Mouse (Mus musculus): ENCODE measurements around the gene Duox2.
A peak's percentile ranks its signal among the peaks of the same experiment; 100 is the strongest.
"Not testable (repeated sequence)": the region's sequence is repeated elsewhere in the genome, so short reads cannot be mapped to it uniquely, and the experiment has no call there.

Duox2 gene

GRCm38 (mm10) chr2:122298096-122298499 lies at the start of gene Duox2:
Gene Duox2, minus strand, starts transcription at chr2:122298449.
- no peak for DNase-seq (ENCODE audit: low spot score)

- no peak for DNase-seq (ENCODE audit: low spot score)
Observed at GRCm38 (mm10) chr2:122347257-122347656, 49.0 kb upstream of the Duox2 start.

- not testable (repeated sequence) for DNase-seq (ENCODE audit: low spot score)
Observed at GRCm38 (mm10) chr2:122346164-122346563, 47.9 kb upstream of the Duox2 start.

- no peak for DNase-seq (ENCODE audit: low spot score)
Observed at GRCm38 (mm10) chr2:122345106-122345893, 47.1 kb upstream of the Duox2 start.

GRCm38 (mm10) chr2:122337291-122337690 lies 39.0 kb upstream of the Duox2 start:
- no peak for DNase-seq (ENCODE audit: low spot score)

- no peak for DNase-seq (ENCODE audit: low spot score)
Observed at GRCm38 (mm10) chr2:122334170-122334569, 35.9 kb upstream of the Duox2 start.

- DNase-seq (ENCODE audit: low spot score) = no peak
Observed at GRCm38 (mm10) chr2:122332222-122332621, 34.0 kb upstream of the Duox2 start.

GRCm38 (mm10) chr2:122330317-122330716 lies 32.1 kb upstream of the Duox2 start:
- DNase-seq (ENCODE audit: low spot score) = not testable (repeated sequence)

- DNase-seq (ENCODE audit: low spot score) = no peak
Observed at GRCm38 (mm10) chr2:122327986-122328385, 29.7 kb upstream of the Duox2 start.

- DNase-seq (ENCODE audit: low spot score) = no peak
Observed at GRCm38 (mm10) chr2:122325361-122325760, 27.1 kb upstream of the Duox2 start.

GRCm38 (mm10) chr2:122324586-122324985 lies 26.3 kb upstream of the Duox2 start:
- no peak for DNase-seq (ENCODE audit: low spot score)

- no peak for DNase-seq (ENCODE audit: low spot score)
Observed at GRCm38 (mm10) chr2:122323960-122324359, 25.7 kb upstream of the Duox2 start.

GRCm38 (mm10) chr2:122317384-122317783 lies 19.1 kb upstream of the Duox2 start:
- DNase-seq (ENCODE audit: low spot score) = no peak

GRCm38 (mm10) chr2:122315372-122315771 lies 17.1 kb upstream of the Duox2 start, which contains the start of gene Duox1:
Gene Duox1, plus strand, starts transcription at chr2:122315672.
- DNase-seq (ENCODE audit: low spot score) = no peak

- DNase-seq (ENCODE audit: low spot score) = no peak
Observed at GRCm38 (mm10) chr2:122313536-122313935, 15.3 kb upstream of the Duox2 start, which contains the start of gene Duoxa1. Gene Duoxa1, minus strand, starts transcription at chr2:122313730.

GRCm38 (mm10) chr2:122312722-122313417 lies 14.6 kb upstream of the Duox2 start:
- peak; percentile 88 for DNase-seq (ENCODE audit: low spot score)

- no peak for DNase-seq (ENCODE audit: low spot score)
Observed at GRCm38 (mm10) chr2:122311561-122311960, 13.3 kb upstream of the Duox2 start.

GRCm38 (mm10) chr2:122309647-122310046 lies 11.4 kb upstream of the Duox2 start:
- no peak for DNase-seq (ENCODE audit: low spot score)

GRCm38 (mm10) chr2:122306184-122306583 lies 7.9 kb upstream of the Duox2 start:
- DNase-seq (ENCODE audit: low spot score) = no peak

- DNase-seq (ENCODE audit: low spot score) = no peak
Observed at GRCm38 (mm10) chr2:122305097-122305892, 7.0 kb upstream of the Duox2 start.

GRCm38 (mm10) chr2:122304544-122304943 lies 6.3 kb upstream of the Duox2 start:
- no peak for DNase-seq (ENCODE audit: low spot score)

GRCm38 (mm10) chr2:122302574-122303241 lies 4.5 kb upstream of the Duox2 start:
- DNase-seq (ENCODE audit: low spot score) = peak; percentile 87

All from embryo, embryonic 10 days (tissue).